Mouse (Mus musculus) megakaryocyte, embryonic 14.5 days (primary cell): ENCODE results near the gene Tep1.

ENCODE experiments used
- FLI1 ChIP-seq: IDR thresholded peaks from 2 replicates; pipeline ENCODE4 v1.6.1; 2012; ENCODE audit warnings: low read length, inconsistent platforms, mixed read lengths
- GATA1 ChIP-seq: IDR thresholded peaks from 3 replicates; pipeline ENCODE4 v1.6.1; 2012; ENCODE audit warnings: mixed read lengths, low read length, inconsistent platforms, borderline replicate concordance

DNA sequence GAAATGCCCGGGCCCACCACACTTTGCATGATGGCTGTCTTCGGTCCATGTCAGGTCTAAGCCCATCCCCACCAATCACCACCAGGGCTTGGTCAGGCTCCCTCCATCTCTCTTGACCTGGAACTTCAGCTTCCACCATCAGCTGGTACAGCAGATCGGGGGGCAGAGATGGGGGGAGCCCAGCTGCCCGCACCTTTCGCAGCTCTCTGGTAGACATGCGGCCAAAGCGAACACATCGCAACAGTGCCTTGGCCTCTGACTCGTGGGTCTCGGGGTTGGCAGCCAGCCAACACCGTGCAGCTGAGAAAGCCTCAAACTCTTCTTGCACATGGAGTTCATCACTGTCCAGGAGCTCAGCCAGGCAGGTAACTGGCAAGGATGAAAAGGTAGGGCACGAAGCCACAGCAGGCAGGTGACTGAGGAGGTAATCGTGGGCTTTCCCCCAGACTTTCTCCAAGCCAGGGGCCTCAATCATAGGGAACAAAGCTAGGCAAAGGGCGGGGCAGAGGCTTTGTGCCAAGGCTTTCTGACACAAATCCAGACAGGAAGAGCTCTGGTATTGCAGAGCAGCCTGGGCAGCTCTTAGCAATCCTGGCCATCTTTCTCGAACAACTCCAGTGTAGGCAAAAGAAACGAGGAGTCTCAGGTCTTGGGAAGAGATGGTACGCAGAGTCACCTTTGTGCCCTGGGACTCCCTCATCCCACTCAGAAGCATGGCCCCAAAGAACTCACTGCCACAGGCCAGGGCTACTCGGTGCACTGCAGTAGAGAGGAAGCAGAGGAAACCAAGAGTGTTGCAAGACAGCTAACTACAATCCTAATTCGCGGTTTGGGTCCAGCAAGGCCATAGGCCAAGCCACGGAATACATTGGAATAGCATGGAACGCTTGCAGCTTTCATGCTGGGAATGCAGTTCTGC, 22.4 kb upstream of the Tep1 start:
- TF ChIP-seq GATA1: no peak
- TF ChIP-seq FLI1: no peak
